Mouse (Mus musculus) brain, embryonic 14.5 days (tissue): Measurements from ENCODE around the gene Traf4. TPM values are rescaled to one million over a fixed set of nuclear protein-coding genes. Genes with fewer than 3 reads are reported as not detected.

Source experiments
- DNase-seq: peaks from one replicate; pipeline ENCODE4 v3.0.0-alpha.2; 2011; ENCODE audit warnings: low read depth
- CTCF ChIP-seq: fragments of 200-500 bp; IDR thresholded peaks from 2 replicates; pipeline ENCODE4 v1.5.1; 2012; ENCODE audit warnings: inconsistent platforms, mild to moderate bottlenecking, moderate library complexity, borderline replicate concordance; ENCODE audit not compliant: insufficient read depth, insufficient read length; ENCODE audit errors: extremely low read depth
- POLR2A ChIP-seq: fragments of 200-500 bp; IDR thresholded peaks from 2 replicates; pipeline ENCODE4 v1.6.1; 2012; ENCODE audit warnings: mild to moderate bottlenecking, inconsistent platforms, borderline replicate concordance; ENCODE audit not compliant: poor library complexity, insufficient read depth, insufficient read length, severe bottlenecking; ENCODE audit errors: extremely low read depth
- polyA plus RNA-seq: library from polyadenylated mRNA; depleted of rRNA; stranded (reverse); fragments of >200 nt; gene quantifications from 2 replicates; pipeline ENCODE4 v1.2.3, GENCODE M21; 2012

The Traf4 gene
- polyA plus RNA-seq, 1 experiment, result 204 TPM

GRCm38 (mm10) chr11:78161169-78161568, 4.2 kb downstream of the Traf4 start:
- no peak for DNase-seq
- no peak for TF ChIP-seq POLR2A
- no peak for TF ChIP-seq CTCF

- no peak for DNase-seq
- TF ChIP-seq CTCF (no peak), POLR2A (no peak)
Observed at GRCm38 (mm10) chr11:78160675-78161074, 4.7 kb downstream of the Traf4 start.

- DNase-seq, result no peak
- TF ChIP-seq CTCF, result no peak
- TF ChIP-seq POLR2A, result no peak
Observed at GRCm38 (mm10) chr11:78160171-78160570, 5.2 kb downstream of the Traf4 start.

GRCm38 (mm10) chr11:78159557-78159956, 5.8 kb downstream of the Traf4 start:
- TF ChIP-seq CTCF (no peak), POLR2A (no peak)
- DNase-seq, result no peak

GRCm38 (mm10) chr11:78159096-78159495, 6.3 kb downstream of the Traf4 start:
- peak; percentile 93 for DNase-seq
- TF ChIP-seq CTCF, result peak; percentile 92
- no peak for TF ChIP-seq POLR2A

- TF ChIP-seq POLR2A (no peak), CTCF (no peak)
- no peak for DNase-seq
Observed at GRCm38 (mm10) chr11:78156156-78156699, 9.2 kb downstream of the Traf4 start.

GRCm38 (mm10) chr11:78155674-78156073, 9.7 kb downstream of the Traf4 start:
- no peak for TF ChIP-seq POLR2A
- TF ChIP-seq CTCF, result no peak
- DNase-seq, result no peak

- TF ChIP-seq POLR2A (no peak), CTCF (no peak)
- DNase-seq, result peak; percentile 62
Observed at GRCm38 (mm10) chr11:78153778-78154177, 11.6 kb downstream of the Traf4 start.

GRCm38 (mm10) chr11:78152299-78153231, 12.8 kb downstream of the Traf4 start:
- TF ChIP-seq CTCF (no peak), POLR2A (no peak)

GRCm38 (mm10) chr11:78151161-78151560, 14.2 kb downstream of the Traf4 start:
- peak; percentile 51 for DNase-seq
- TF ChIP-seq CTCF (peak; percentile 45; the same call in 1 of the 2 replicates), POLR2A (no peak)

More at GRCm38 (mm10) chr11:78152299-78153231, 12.8 kb downstream of the Traf4 start:
- DNase-seq, result peak; percentile 96

- TF ChIP-seq POLR2A (no peak), CTCF (no peak)
- no peak for DNase-seq
Observed at GRCm38 (mm10) chr11:78146707-78147543, 18.5 kb downstream of the Traf4 start.
